Mouse (Mus musculus) intestine, embryonic 14.5 days (tissue): ENCODE data around the gene Arsg. TPM values are rescaled to one million over a fixed set of nuclear protein-coding genes. Genes with fewer than 3 reads are reported as not detected.

ENCODE experiments used
- ATAC-seq: fragments of 200-750 bp; cut with Nextera tagmentation; replicated peaks from 2 replicates; pipeline ENCODE4 v1.8.0; 2017; ENCODE audit warnings: low read depth, moderate number of reproducible peaks, moderate TSS enrichment, moderate library complexity; ENCODE audit not compliant: low FRiP score, low TSS enrichment
- DNase-seq: peaks from one replicate; pipeline ENCODE4 v3.0.0-alpha.2; 2018; ENCODE audit warnings: low spot score
- H3K27ac ChIP-seq: fragments of 300-500 bp; sonication (generic); 2 replicates; pipeline ENCODE4 v1.5.1; 2014; ENCODE audit warnings: low read depth, mild to moderate bottlenecking, control low read depth
- H3K27me3 ChIP-seq: fragments of 300-500 bp; sonication (generic); replicated peaks from 2 replicates; pipeline ENCODE4 v1.6.1; 2014; ENCODE audit warnings: low read length, control low read depth; ENCODE audit not compliant: control insufficient read depth, insufficient read depth
- H3K36me3 ChIP-seq: fragments of 300-500 bp; sonication (generic); 2 replicates; pipeline ENCODE4 v1.6.1; 2014; ENCODE audit warnings: low read length, control low read depth; ENCODE audit not compliant: control insufficient read depth, insufficient read depth
- H3K4me1 ChIP-seq: fragments of 300-500 bp; sonication (generic); replicated peaks from 2 replicates; pipeline ENCODE4 v1.6.1; 2014; ENCODE audit warnings: low read length, control low read depth, mixed read lengths; ENCODE audit not compliant: control insufficient read depth, insufficient read depth
- H3K4me2 ChIP-seq: fragments of 300-500 bp; sonication (generic); 2 replicates; pipeline ENCODE4 v1.6.1; 2014; ENCODE audit warnings: low read length
- H3K4me3 ChIP-seq: fragments of 300-500 bp; sonication (generic); 2 replicates; pipeline ENCODE4 v1.5.1; 2014; ENCODE audit warnings: low read depth, low read length, control low read depth, mixed read lengths
- H3K9ac ChIP-seq: fragments of 300-500 bp; sonication (generic); 2 replicates; pipeline ENCODE4 v1.6.1; 2014; ENCODE audit warnings: mild to moderate bottlenecking, low read length
- H3K9me3 ChIP-seq: fragments of 300-500 bp; sonication (generic); 2 replicates; pipeline ENCODE4 v1.6.1; 2016; ENCODE audit warnings: low read length, control low read depth; ENCODE audit not compliant: control insufficient read depth
- WGBS: fragments of 180-500 bp; shearing (Covaris S2); extraction: QIAGEN DNeasy Blood & Tissue Kit; methylation state at CpG from one replicate; pipeline ENCODE4 v1.1.7; 2014; 5-methylcytosine and 5-hydroxymethylcytosine counted together
- polyA plus RNA-seq: library from polyadenylated mRNA; unstranded; fragments of >200 nt; fragmentation: Nextera tagmentation; extraction: Ambion mirVana; gene quantifications from 2 replicates; pipeline ENCODE4 v1.2.1, GENCODE M21; 2014

Gene Arsg
- polyA plus RNA-seq, 1 experiment from 2014 or later: 2.8 TPM

DNA sequence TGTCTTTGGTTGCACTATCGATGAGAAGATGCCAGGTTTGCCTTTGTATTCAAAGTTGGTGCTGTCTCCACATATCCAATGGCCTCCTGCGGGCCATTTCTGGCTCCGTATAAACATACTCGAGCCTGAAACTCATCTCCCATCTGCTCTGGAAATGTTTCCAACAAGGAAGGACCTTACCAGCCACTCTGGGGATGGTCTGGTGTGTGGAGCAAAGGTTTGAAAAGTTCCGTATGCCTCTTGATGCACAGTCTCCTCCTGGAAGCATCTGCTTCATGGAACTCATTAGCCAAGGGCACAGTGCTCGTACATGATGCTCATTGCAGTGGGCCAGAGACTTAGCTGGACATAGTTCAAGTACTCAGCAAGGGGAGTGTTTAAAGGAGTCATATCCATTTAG is 62.8 kb downstream of the Arsg start:
- Histone ChIP-seq H3K4me2 (no peak overlapping the region), H3K9ac (no peak overlapping the region), H3K4me1 (no peaks in the 10 kb centered on the region), H3K27ac (no peak overlapping the region), H3K36me3 (no peaks in the 10 kb centered on the region), H3K27me3 (no peaks in the 10 kb centered on the region), H3K4me3 (no peak overlapping the region), H3K9me3 (no peaks in the 10 kb centered on the region)
- DNase-seq: no peak
- 84% methylated on average over 6 of the region's 6 CpGs for WGBS
- ATAC-seq: no peak

DNA sequence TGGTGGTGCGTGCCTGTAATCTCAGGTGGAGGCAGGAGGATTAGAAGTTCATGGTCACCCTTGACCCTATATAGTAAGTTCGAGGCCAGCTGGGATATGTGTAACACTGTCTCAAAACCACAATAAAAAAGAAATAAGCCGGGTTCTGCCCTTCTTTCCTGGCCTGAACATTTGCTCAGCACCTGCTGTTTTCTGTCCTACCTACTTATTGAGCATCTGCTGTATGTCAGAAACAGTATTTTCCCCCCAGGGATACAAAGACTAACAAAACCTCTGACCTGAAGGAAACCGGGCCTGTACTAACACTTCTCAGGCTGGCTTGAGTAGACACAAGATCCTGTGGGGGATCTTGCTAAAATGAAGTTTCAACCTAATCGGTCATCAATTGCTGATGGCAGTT is 63.8 kb downstream of the Arsg start:
- ATAC-seq: no peak
- Histone ChIP-seq H3K4me2 (no peak overlapping the region), H3K27me3 (no peaks in the 10 kb centered on the region), H3K9ac (no peak overlapping the region), H3K9me3 (no peaks in the 10 kb centered on the region), H3K4me1 (no peaks in the 10 kb centered on the region), H3K36me3 (no peaks in the 10 kb centered on the region), H3K4me3 (no peak overlapping the region), H3K27ac (no peak overlapping the region)
- no peak for DNase-seq
- 59% methylated on average over 5 of the region's 5 CpGs for WGBS

DNA sequence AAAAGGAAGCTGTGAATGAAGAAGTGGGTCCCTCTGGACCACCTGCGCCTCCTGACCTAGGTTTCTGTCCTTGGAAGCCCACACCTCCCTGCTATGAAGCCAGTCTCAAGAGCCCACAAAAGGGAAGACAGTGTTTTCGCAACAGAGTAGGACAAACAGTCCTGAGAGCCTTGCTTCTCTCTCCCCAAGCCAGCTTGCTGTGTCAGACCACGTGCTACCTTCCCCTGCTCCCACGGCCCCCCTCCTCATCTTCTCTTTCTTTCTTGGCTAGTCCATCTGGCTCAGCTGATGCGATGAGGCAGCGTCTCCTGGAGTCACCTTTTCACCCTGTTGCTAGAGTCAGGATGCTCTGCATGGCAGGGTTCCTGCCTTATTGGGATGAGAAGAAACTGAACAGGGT is 66.1 kb downstream of the Arsg start:
- DNase-seq (no peak), ATAC-seq (no peak)
- no peaks in the 10 kb centered on the region for H3K9me3 ChIP-seq
- no peaks in the 10 kb centered on the region for H3K4me1 ChIP-seq
- no peaks in the 10 kb centered on the region for H3K36me3 ChIP-seq
- 47% methylated on average over 6 of the region's 6 CpGs for WGBS
- H3K4me3 ChIP-seq: no peak overlapping the region
- no peak overlapping the region for H3K27ac ChIP-seq
- no peak overlapping the region for H3K9ac ChIP-seq
- no peak overlapping the region for H3K4me2 ChIP-seq
- no peaks in the 10 kb centered on the region for H3K27me3 ChIP-seq

DNA sequence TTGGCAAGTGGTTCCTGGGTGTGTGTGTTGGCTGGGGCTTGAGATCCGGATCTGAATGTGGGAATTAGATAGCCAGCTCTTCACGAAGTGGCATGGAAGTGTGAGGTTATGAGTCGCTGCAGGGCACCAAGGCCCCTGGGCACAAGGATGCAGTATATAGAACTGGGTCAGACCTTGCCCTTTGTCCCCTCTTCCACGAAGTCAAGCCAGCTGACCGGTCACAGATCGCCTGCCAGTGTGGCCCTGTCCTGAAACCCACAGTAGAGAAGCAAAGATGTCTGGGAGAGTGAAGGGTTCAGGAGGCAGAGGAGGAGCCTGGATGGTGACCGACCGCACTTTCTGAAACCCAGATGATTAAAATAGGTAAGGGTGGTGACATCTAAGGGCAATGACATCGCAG is 70.3 kb downstream of the Arsg start:
- WGBS: 84% methylated on average over 9 of the region's 9 CpGs

DNA sequence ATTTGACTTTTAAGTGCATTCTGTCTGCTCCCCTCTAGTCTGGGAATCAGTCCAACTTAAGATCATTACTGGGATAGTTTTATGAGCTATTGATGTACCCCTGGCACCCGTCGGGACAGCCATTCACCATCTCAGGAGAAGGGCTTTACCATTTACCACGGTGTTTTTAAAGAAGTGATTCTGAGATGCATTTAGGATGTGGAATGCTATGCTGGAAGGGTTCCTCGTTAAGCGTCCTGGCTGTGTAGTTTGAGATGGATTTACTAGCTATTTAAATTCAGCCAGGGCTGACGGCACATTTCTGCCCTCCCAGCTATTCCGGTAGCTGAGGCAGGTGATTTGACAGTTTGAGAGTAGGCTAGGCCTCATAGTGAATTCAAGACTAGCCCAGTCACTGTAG is 71.3 kb downstream of the Arsg start:
- Histone ChIP-seq H3K27me3 (no peaks in the 10 kb centered on the region), H3K9ac (no peak overlapping the region), H3K36me3 (no peaks in the 10 kb centered on the region), H3K4me3 (no peak overlapping the region), H3K9me3 (no peaks in the 10 kb centered on the region), H3K4me2 (no peak overlapping the region), H3K4me1 (0 out of 2 replicates have a peak, but pooled peaks cover 7% of the 10 kb centered on the region), H3K27ac (no peak overlapping the region)
- DNase-seq (no peak), ATAC-seq (no peak)
- 61% methylated on average over 7 of the region's 7 CpGs for WGBS

More for the DNA sequence above, 70.3 kb downstream of the Arsg start:
- no peak overlapping the region for H3K4me2 ChIP-seq
- H3K9me3 ChIP-seq: no peaks in the 10 kb centered on the region
- no peaks in the 10 kb centered on the region for H3K36me3 ChIP-seq
- H3K27me3 ChIP-seq: no peaks in the 10 kb centered on the region
- no peak overlapping the region for H3K4me3 ChIP-seq
- ATAC-seq (no peak), DNase-seq (no peak)
- H3K27ac ChIP-seq: no peak overlapping the region
- no peak overlapping the region for H3K9ac ChIP-seq
- H3K4me1 ChIP-seq: 0 out of 2 replicates have a peak, but pooled peaks cover 7% of the 10 kb centered on the region

DNA sequence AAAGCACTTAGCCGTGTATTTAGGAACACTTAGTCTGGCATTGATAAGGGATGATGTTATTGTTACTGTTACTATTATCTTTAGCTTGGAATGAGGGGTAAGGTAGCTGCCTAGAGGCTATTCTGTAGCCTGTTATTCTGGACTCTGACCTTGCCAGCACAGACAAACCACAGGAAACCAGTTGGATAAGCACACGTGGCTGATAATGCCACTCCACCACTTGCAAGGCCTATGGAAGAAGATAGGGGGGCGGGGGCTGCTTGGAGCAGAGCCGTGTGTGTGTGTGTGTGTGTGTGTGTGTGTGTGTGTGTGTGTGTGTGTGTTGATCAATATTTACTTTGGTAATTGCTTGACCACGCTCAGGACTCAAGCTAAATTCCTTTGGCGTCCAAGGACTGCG is 72.1 kb downstream of the Arsg start:
- H3K27me3 ChIP-seq: no peaks in the 10 kb centered on the region
- DNase-seq (no peak), ATAC-seq (peak; percentile 56; the same call in 1 of the 2 replicates)
- 51% methylated on average over 7 of the region's 7 CpGs for WGBS
- no peaks in the 10 kb centered on the region for H3K36me3 ChIP-seq
- H3K4me3 ChIP-seq: no peak overlapping the region
- H3K9ac ChIP-seq: no peak overlapping the region
- H3K27ac ChIP-seq: no peak overlapping the region
- 0 out of 2 replicates have a peak, but pooled peaks cover 7% of the 10 kb centered on the region for H3K4me1 ChIP-seq
- H3K9me3 ChIP-seq: no peaks in the 10 kb centered on the region
- H3K4me2 ChIP-seq: no peak overlapping the region

DNA sequence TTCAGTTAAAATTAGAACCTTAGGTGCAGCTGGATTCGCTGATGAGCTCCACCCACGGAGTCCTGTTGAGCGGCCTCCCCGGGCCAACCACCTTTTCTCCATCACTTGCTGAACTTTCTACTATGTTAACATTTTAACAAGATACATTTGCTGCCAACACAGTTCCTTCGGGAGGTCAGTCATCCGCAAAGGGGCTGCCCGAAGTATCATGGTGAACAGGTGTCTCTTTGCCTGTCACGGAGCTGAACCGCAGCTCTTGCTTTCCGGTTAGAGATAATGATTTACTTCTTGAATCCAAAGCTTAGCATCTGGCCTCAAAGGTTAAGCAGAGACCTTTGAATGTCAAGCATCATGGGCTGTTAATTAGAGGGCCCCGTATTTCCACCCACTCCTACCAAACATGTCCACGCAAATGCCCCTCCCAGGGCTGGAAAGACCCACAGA is 72.5 kb downstream of the Arsg start:
- H3K9me3 ChIP-seq: no peaks in the 10 kb centered on the region
- H3K9ac ChIP-seq: no peak overlapping the region
- no peak overlapping the region for H3K4me3 ChIP-seq
- 30% methylated on average over 12 of the region's 12 CpGs for WGBS
- no peak overlapping the region for H3K4me2 ChIP-seq
- ATAC-seq (no peak), DNase-seq (no peak)
- no peak overlapping the region for H3K27ac ChIP-seq
- no peaks in the 10 kb centered on the region for H3K36me3 ChIP-seq
- H3K4me1 ChIP-seq: 0 out of 2 replicates have a peak, but pooled peaks cover 7% of the 10 kb centered on the region
- no peaks in the 10 kb centered on the region for H3K27me3 ChIP-seq

DNA sequence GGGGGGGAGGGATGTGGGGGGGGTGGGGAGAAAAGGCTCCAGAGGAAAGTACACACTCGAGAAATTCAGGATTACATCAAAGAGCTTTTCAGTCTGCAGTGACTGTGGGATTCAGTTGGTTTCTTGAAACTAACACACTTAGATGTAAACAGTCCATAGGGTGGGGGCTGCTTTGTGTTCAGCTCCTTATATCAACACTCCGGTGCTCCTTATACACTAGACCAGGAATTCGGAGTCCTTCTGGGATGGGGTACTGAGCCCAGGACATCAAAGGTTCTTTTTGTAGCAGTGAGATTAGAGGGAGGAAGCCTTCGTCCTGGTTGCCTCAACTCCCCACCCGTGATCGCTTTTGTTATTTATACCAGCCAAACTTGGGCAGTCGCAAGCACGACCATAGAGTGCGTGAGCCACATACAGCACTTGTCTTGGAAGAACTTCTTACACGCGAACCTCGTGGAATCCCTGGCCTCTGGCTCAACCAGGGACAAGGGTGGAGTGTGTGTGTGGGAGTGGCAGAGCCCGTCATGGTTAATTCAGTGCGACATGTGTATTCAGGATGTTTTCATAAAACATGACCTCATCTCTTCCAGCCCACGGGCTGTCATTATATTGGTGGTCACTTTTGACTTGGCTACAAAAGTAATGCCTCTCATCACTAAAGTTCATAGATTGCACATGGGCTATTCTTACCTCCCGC is 73.3 kb downstream of the Arsg start:
- Histone ChIP-seq H3K36me3 (no peaks in the 10 kb centered on the region), H3K27me3 (no peaks in the 10 kb centered on the region), H3K4me3 (no peak overlapping the region), H3K4me1 (0 out of 2 replicates have a peak, but pooled peaks cover 7% of the 10 kb centered on the region), H3K9ac (no peak overlapping the region), H3K9me3 (no peaks in the 10 kb centered on the region), H3K27ac (no peak overlapping the region), H3K4me2 (no peak overlapping the region)
- WGBS: 50% methylated on average over 16 of the region's 16 CpGs
- DNase-seq (no peak), ATAC-seq (no peak)

DNA sequence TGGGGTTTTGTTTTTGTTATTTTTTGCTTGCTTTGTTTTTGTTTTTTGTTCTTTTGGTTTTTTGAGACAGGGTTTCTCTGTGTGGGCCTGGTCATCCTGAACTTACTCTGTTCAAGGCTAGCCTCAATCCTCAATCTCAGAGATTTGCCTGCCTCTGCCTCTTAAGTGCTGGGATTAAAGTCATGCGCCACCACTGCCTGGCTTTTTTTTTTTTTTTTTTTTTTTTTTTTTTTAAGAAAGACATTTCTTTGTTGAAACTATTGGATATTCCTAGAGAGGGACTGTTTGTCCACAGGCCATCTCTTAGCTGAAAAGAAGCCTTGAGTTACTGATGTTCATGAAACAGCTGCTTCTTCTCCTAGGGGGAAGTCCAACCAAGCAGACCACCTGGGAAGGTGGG is 74.5 kb downstream of the Arsg start:
- ATAC-seq: no peak
- 100% methylated on average over 1 of the region's 1 CpGs for WGBS
- no peak overlapping the region for H3K27ac ChIP-seq
- H3K9ac ChIP-seq: no peak overlapping the region
- 0 out of 2 replicates have a peak, but pooled peaks cover 7% of the 10 kb centered on the region for H3K4me1 ChIP-seq
- H3K4me2 ChIP-seq: no peak overlapping the region
- H3K9me3 ChIP-seq: no peaks in the 10 kb centered on the region
- H3K27me3 ChIP-seq: no peaks in the 10 kb centered on the region
- no peak overlapping the region for H3K4me3 ChIP-seq
- no peaks in the 10 kb centered on the region for H3K36me3 ChIP-seq
- DNase-seq: no peak
